Mouse (Mus musculus): ENCODE measurements around the gene Wbp2nl.

DNA sequence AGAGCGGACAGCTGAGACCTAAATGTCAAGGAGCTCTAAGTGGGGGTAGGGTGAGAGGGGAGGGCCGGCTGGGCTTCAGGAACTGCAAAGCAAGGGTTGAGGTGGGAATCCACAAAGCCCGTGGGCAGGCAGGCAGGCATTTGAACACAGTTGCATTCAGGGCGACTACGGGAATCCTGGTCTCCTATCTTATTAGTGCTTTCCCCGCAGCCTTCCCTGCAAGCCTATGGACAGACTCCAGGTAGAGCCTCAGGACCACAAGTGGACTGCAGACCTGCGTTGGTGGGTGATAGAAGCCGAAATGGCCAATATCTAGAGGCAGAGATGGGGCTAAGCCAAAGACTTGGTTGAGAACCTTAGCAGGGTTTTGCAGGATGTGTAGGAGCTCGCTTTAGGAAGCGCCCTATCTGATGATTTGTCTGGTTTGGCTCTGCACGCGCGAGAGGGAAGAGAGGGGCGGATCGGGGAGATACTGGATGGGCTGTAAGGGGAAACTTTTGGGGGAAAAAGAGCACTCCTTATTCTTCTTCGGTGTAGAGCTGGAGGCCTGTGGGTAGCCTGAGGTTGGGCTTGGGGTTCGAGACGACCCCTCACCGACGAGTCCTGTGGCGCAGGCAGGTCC, 41.8 kb downstream of the Wbp2nl start:
- no peak for TF ChIP-seq CTCF (IDR thresholded peaks at IDR 0.05; ENCODE audit: low read depth)
- TF ChIP-seq EP300 (IDR thresholded peaks at IDR 0.05; ENCODE audit: low read depth): no peak

Data from liver, postnatal 0 days (tissue).